In the genomic region with DNA sequence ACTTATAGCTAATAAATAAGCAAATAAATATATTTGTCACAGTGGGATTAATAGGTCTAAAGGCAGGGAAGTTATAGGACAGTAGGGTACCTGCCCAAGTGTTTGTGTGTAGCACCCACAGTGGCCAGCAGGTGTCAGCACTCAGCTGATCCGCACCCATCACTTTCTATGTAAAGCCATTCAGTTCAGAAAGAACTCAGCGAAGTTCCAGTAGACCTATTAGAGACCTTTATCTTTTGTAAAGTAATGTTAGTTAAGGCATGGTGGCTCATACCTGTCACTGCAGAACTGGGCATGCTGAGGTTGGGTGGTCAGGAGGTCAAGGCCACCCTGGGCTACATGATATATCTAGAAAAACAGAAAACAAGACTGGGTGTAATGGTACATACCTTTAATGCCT, we compare ENCODE assay signal across 9 mouse cellular contexts. TPM values are rescaled to one million over a fixed set of nuclear protein-coding genes. Genes with fewer than 3 reads are reported as not detected.
DNase-seq lines count a peak whose midpoint lies in the region; ATAC-seq and TF ChIP-seq lines count a peak whose summit lies in the region.
"Had no signal": no experiment of that assay in that cellular context is flagged by ENCODE, and none has a peak within 500 bp of the region (broad histone marks: within the 10 kb centered on the region; RNA-seq: fewer than 3 reads in every experiment).

No protein-coding gene starts in this region.

- no peak overlapping the region for H3K4me3 ChIP-seq in liver, embryonic 12.5 days
- H3K4me3 ChIP-seq in forebrain, embryonic 16.5 days (replicated peaks; ENCODE audit: low read length), result no peak overlapping the region
- no peak overlapping the region for H3K4me3 ChIP-seq in intestine, embryonic 15.5 days (replicated peaks)
- no peak overlapping the region for H3K4me3 ChIP-seq in limb, embryonic 13.5 days
- no peak overlapping the region for H3K4me3 ChIP-seq in midbrain, postnatal 0 days (ENCODE audit: low read depth, low read length)
- H3K4me3 ChIP-seq: embryonic facial prominence, embryonic 13.5 days had no signal

- H3K27ac ChIP-seq in liver, embryonic 12.5 days, result no peak overlapping the region
- no peak overlapping the region for H3K27ac ChIP-seq in forebrain, embryonic 16.5 days (ENCODE audit: low read length)
- H3K27ac ChIP-seq in intestine, embryonic 15.5 days, result no peak overlapping the region
- no peak overlapping the region for H3K27ac ChIP-seq in limb, embryonic 13.5 days
- no peak overlapping the region for H3K27ac ChIP-seq in midbrain, postnatal 0 days (ENCODE audit: low read depth, low read length)
- H3K27ac ChIP-seq: embryonic facial prominence, embryonic 13.5 days had no signal

- H3K9ac ChIP-seq in liver, embryonic 12.5 days, result no peak overlapping the region
- no peak overlapping the region for H3K9ac ChIP-seq in forebrain, embryonic 16.5 days (replicated peaks; ENCODE audit: low read depth, low read length)
- no peak overlapping the region for H3K9ac ChIP-seq in intestine, embryonic 15.5 days
- no peak overlapping the region for H3K9ac ChIP-seq in limb, embryonic 13.5 days
- H3K9ac ChIP-seq in midbrain, postnatal 0 days (replicated peaks; ENCODE audit: low read length, poor library complexity, severe bottlenecking), result no peak overlapping the region
- H3K9ac ChIP-seq: embryonic facial prominence, embryonic 13.5 days had no signal

- ATAC-seq in liver, embryonic 12.5 days, result no peak
- ATAC-seq in forebrain, embryonic 16.5 days, result peak; percentile 67
- peak; percentile 64 for ATAC-seq in intestine, embryonic 15.5 days
- ATAC-seq in limb, embryonic 13.5 days (ENCODE audit: low FRiP score, low read depth), result peak; percentile 60
- ATAC-seq in midbrain, postnatal 0 days (ENCODE audit: low FRiP score), result peak; percentile 74

- TF ChIP-seq CTCF in midbrain, postnatal 0 days (IDR thresholded peaks at IDR 0.05), result peak; percentile 93

- peaks cover 50% of the 10 kb centered on the region for H3K4me1 ChIP-seq in liver, embryonic 12.5 days
- no peaks in the 10 kb centered on the region for H3K4me1 ChIP-seq in forebrain, embryonic 16.5 days (replicated peaks; ENCODE audit: control insufficient read depth, insufficient read depth, low read length)
- H3K4me1 ChIP-seq in intestine, embryonic 15.5 days (replicated peaks), result no peaks in the 10 kb centered on the region
- H3K4me1 ChIP-seq in limb, embryonic 13.5 days, result no peaks in the 10 kb centered on the region
- no peaks in the 10 kb centered on the region for H3K4me1 ChIP-seq in midbrain, postnatal 0 days (ENCODE audit: insufficient read depth, low read length)
- H3K4me1 ChIP-seq: embryonic facial prominence, embryonic 13.5 days had no signal

- H3K27me3 ChIP-seq in liver, embryonic 12.5 days (replicated peaks), result 0 out of 2 replicates have a peak, but pooled peaks cover 17% of the 10 kb centered on the region
- no peaks in the 10 kb centered on the region for H3K27me3 ChIP-seq in forebrain, embryonic 16.5 days (replicated peaks; ENCODE audit: control insufficient read depth, insufficient read depth, low read length)
- no peaks in the 10 kb centered on the region for H3K27me3 ChIP-seq in intestine, embryonic 15.5 days (replicated peaks)
- no peaks in the 10 kb centered on the region for H3K27me3 ChIP-seq in limb, embryonic 13.5 days
- H3K27me3 ChIP-seq in midbrain, postnatal 0 days (ENCODE audit: insufficient read depth, low read length), result no peaks in the 10 kb centered on the region
- H3K27me3 ChIP-seq: embryonic facial prominence, embryonic 13.5 days had no signal

- H3K36me3 ChIP-seq in liver, embryonic 12.5 days, result no peaks in the 10 kb centered on the region
- no peaks in the 10 kb centered on the region for H3K36me3 ChIP-seq in forebrain, embryonic 16.5 days (ENCODE audit: control insufficient read depth, insufficient read depth)
- no peaks in the 10 kb centered on the region for H3K36me3 ChIP-seq in intestine, embryonic 15.5 days
- H3K36me3 ChIP-seq in limb, embryonic 13.5 days, result no peaks in the 10 kb centered on the region
- H3K36me3 ChIP-seq in midbrain, postnatal 0 days (ENCODE audit: insufficient read depth, low read length), result no peaks in the 10 kb centered on the region
- H3K36me3 ChIP-seq: embryonic facial prominence, embryonic 13.5 days had no signal

- no peaks in the 10 kb centered on the region for H3K9me3 ChIP-seq in liver, embryonic 12.5 days (replicated peaks)
- H3K9me3 ChIP-seq in forebrain, embryonic 16.5 days (ENCODE audit: control insufficient read depth, low read length), result no peaks in the 10 kb centered on the region
- H3K9me3 ChIP-seq in intestine, embryonic 15.5 days, result no peaks in the 10 kb centered on the region
- H3K9me3 ChIP-seq in limb, embryonic 13.5 days, result no peaks in the 10 kb centered on the region
- no peaks in the 10 kb centered on the region for H3K9me3 ChIP-seq in midbrain, postnatal 0 days (ENCODE audit: low read length)
- H3K9me3 ChIP-seq: embryonic facial prominence, embryonic 13.5 days had no signal

- H3K4me2 ChIP-seq in liver, embryonic 12.5 days, result no peak overlapping the region
- H3K4me2 ChIP-seq in forebrain, embryonic 16.5 days (ENCODE audit: low read length), result no peak overlapping the region
- H3K4me2 ChIP-seq in intestine, embryonic 15.5 days (replicated peaks), result no peak overlapping the region
- H3K4me2 ChIP-seq in limb, embryonic 13.5 days (replicated peaks), result no peak overlapping the region
- no peak overlapping the region for H3K4me2 ChIP-seq in midbrain, postnatal 0 days (ENCODE audit: low read depth, low read length, poor library complexity, severe bottlenecking)
- H3K4me2 ChIP-seq: embryonic facial prominence, embryonic 13.5 days had no signal

- DNase-seq in liver, result peak; percentile 83
- DNase-seq in c-Kit-positive CD71-positive TER-119-negative erythroid progenitor cells, embryonic 14.5 days (ENCODE audit: low read depth), result peak; percentile 72
- peak; percentile 68 for DNase-seq in midbrain, postnatal 0 days (ENCODE audit: low spot score)
- DNase-seq in spleen, postnatal 36 days (ENCODE audit: low spot score in 2 of 2), result peak; percentile 37 to 51

- WGBS in liver, embryonic 12.5 days (ENCODE audit: insufficient replicate concordance), result 7% methylated on average over 2 of the region's 2 CpGs
- WGBS in forebrain, embryonic 16.5 days, result 14% methylated on average over 2 of the region's 2 CpGs
- WGBS in intestine, embryonic 15.5 days, result 9% methylated on average over 2 of the region's 2 CpGs
- 16% methylated on average over 2 of the region's 2 CpGs for WGBS in limb, embryonic 13.5 days
- WGBS in midbrain, postnatal 0 days, result 5% methylated on average over 2 of the region's 2 CpGs

RNA-seq across cellular contexts. Expression of a gene that starts 12.4 kb away (rescaled TPM):
- polyA plus RNA-seq in liver, embryonic 12.5 days (2016; fragmentation: Nextera tagmentation; extraction: Ambion mirVana), result 0.08 TPM in 1 of 2 replicates, not detected in the other
- not detected in 2 replicates for polyA plus RNA-seq in forebrain, embryonic 16.5 days (2015; fragmentation: Nextera tagmentation; extraction: Ambion mirVana)
- polyA plus RNA-seq in intestine, embryonic 15.5 days (2015; fragmentation: Nextera tagmentation; extraction: Ambion mirVana), result 0.39 and 0.61 TPM in 2 replicates
- polyA plus RNA-seq in limb, embryonic 13.5 days (2015; fragmentation: Nextera tagmentation; extraction: Ambion mirVana), result 0.10 TPM in 1 of 2 replicates, not detected in the other
- total RNA-seq in midbrain, postnatal 0 days (2014; rRNA removed), result not detected in 2 replicates
- polyA plus RNA-seq in midbrain, postnatal 0 days (2015; fragmentation: Nextera tagmentation; extraction: Ambion mirVana), result not detected in 2 replicates
- polyA plus RNA-seq: embryonic facial prominence, embryonic 13.5 days had no signal

RNA-seq across cellular contexts. Expression of a gene that starts 23.0 kb away (rescaled TPM):
- polyA plus RNA-seq in liver, embryonic 12.5 days (2016; fragmentation: Nextera tagmentation; extraction: Ambion mirVana), result 14.5 and 14.8 TPM in 2 replicates
- 38.3 and 40.5 TPM in 2 replicates for polyA plus RNA-seq in forebrain, embryonic 16.5 days (2015; fragmentation: Nextera tagmentation; extraction: Ambion mirVana)
- polyA plus RNA-seq in intestine, embryonic 15.5 days (2015; fragmentation: Nextera tagmentation; extraction: Ambion mirVana), result 28.1 and 28.7 TPM in 2 replicates
- polyA plus RNA-seq in limb, embryonic 13.5 days (2015; fragmentation: Nextera tagmentation; extraction: Ambion mirVana), result 38.3 and 40.9 TPM in 2 replicates
- 17.5 and 22.4 TPM in 2 replicates for total RNA-seq in midbrain, postnatal 0 days (2014; rRNA removed)
- polyA plus RNA-seq in midbrain, postnatal 0 days (2015; fragmentation: Nextera tagmentation; extraction: Ambion mirVana), result 22.9 and 28.0 TPM in 2 replicates

RNA-seq across cellular contexts. Expression of a gene that starts 31.5 kb away (rescaled TPM):
- polyA plus RNA-seq in liver, embryonic 12.5 days (2016; fragmentation: Nextera tagmentation; extraction: Ambion mirVana), result 6.2 and 7.6 TPM in 2 replicates
- 0.30 and 0.81 TPM in 2 replicates for polyA plus RNA-seq in forebrain, embryonic 16.5 days (2015; fragmentation: Nextera tagmentation; extraction: Ambion mirVana)
- polyA plus RNA-seq in intestine, embryonic 15.5 days (2015; fragmentation: Nextera tagmentation; extraction: Ambion mirVana), result 3.4 and 4.8 TPM in 2 replicates
- 4.2 and 4.7 TPM in 2 replicates for polyA plus RNA-seq in limb, embryonic 13.5 days (2015; fragmentation: Nextera tagmentation; extraction: Ambion mirVana)
- total RNA-seq in midbrain, postnatal 0 days (2014; rRNA removed), result 2.6 and 2.9 TPM in 2 replicates
- polyA plus RNA-seq in midbrain, postnatal 0 days (2015; fragmentation: Nextera tagmentation; extraction: Ambion mirVana), result 1.9 and 2.2 TPM in 2 replicates
